Mouse (Mus musculus): ENCODE data around the gene Nutf2-ps1.

Gene Nutf2-ps1

GRCm38 (mm10) chr19:53571056-53571455, 17.8 kb downstream of the Nutf2-ps1 start:
- DNase-seq (ENCODE audit: low read depth) = no peak

GRCm38 (mm10) chr19:53568553-53568952, 20.3 kb downstream of the Nutf2-ps1 start:
- no peak for DNase-seq (ENCODE audit: low read depth)

- DNase-seq (ENCODE audit: low read depth) = no peak
Measured at GRCm38 (mm10) chr19:53567864-53568263, 21.0 kb downstream of the Nutf2-ps1 start.

DNA sequence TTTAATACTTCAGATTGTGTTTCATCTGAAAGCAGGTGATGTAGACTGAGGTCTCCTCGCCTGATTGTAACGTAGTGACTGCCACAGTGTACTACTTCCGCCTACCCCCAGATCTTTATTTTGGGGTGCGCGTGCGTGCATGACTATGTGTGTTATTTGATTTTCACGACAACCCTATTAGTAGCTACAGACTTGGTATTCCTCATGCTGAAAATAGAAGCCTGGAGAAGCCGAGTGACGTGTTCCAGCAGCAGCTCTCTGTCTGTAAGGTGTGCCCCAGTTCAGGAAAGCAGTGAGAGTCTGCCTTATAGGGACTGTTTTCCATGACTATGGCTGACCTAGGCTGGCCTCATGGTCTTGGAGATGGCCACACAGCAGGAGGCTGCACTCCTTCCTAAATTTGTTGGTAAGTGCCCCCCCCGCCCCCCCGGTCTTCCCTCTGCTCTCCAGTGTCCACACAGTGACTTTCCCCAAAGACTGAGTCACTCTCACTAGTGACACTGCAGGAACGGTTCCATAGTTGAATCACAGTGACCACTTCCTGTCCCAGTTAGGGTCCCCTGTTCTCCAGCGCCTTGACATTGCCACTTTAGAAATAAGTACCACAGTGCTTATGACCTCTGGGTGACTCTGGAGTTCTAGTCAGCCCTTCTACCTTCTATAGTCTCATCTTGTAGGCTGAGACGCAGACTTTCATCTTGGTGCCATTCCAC, 23.1 kb downstream of the Nutf2-ps1 start:
- no peak for DNase-seq (ENCODE audit: low read depth)

GRCm38 (mm10) chr19:53564174-53564573, 24.7 kb downstream of the Nutf2-ps1 start:
- DNase-seq (ENCODE audit: low read depth) = no peak

DNA sequence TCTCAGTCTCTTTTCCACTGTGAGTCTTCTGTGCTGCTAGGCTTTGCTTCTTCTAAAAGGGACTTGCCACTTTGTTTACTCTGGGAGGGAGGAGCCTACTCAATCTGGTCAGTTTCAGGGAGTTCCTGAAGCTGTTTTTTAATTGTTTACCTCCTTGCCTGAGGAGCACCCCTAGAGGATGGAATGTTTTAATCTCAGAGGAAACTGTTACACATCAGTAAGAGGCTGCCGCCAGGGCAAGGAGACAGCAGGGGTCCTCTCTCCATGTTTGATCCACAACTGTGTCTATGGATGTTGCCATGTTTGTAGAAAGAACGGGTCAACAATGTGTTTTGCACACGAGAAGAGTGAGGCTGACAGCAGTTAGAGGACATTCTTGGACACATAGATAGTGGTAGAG, 28.4 kb downstream of the Nutf2-ps1 start:
- no peak for DNase-seq (ENCODE audit: low read depth)

GRCm38 (mm10) chr19:53557267-53557936, 31.5 kb downstream of the Nutf2-ps1 start:
- DNase-seq (ENCODE audit: low read depth) = no peak

DNA sequence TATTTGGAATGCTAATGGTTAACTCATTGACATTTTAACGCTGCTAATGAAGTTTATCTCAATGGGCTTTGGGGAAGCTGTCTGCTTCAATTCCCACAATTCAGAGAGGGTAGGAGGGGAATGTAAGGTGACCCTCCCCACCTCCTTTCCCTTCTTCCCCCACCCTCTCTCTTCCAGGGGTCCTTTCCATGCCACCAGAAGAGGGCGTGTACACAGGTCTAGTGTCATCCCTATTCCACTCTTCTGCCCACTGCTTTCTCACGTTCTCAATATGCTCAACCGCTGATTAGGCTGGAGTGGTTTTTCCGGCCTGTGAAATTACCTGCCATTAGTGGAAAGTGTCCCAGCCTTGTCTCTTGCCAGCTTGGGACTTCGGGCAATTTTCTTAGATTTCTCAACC, 32.0 kb downstream of the Nutf2-ps1 start:
- no peak for DNase-seq (ENCODE audit: low read depth)

- DNase-seq (ENCODE audit: low read depth) = no peak
Measured at GRCm38 (mm10) chr19:53554981-53555616, 33.8 kb downstream of the Nutf2-ps1 start.

GRCm38 (mm10) chr19:53554402-53554801, 34.5 kb downstream of the Nutf2-ps1 start:
- DNase-seq (ENCODE audit: low read depth) = no peak

GRCm38 (mm10) chr19:53552795-53553194, 36.1 kb downstream of the Nutf2-ps1 start:
- no peak for DNase-seq (ENCODE audit: low read depth)

DNA sequence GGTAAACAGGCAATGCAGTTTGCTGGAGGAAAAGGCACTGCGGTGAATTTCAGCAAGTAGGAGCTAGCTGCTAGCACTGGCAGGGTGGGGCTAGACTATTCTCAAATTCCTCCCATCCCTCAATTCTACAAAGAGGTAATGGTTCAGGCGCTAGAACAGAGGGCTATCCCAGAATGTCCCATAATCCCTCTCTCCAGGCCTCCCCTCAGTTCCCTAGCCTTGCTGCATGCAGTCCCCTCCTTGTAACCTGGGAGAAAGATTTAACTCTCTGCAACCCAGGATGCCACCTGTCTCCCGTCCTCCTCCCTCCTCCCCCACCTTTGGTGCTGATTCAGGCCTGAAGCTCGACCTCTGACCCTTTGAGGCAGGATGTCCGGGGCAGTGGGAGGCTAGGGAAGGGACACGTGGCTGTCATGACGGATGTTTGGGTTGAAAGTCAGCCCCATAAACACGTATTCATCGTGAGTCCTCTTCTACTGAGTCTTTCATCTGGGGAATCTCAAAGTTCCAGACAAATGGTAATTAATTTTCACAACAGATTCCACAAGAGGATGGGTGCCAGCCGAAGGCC, 36.6 kb downstream of the Nutf2-ps1 start:
- no peak for DNase-seq (ENCODE audit: low read depth)

DNA sequence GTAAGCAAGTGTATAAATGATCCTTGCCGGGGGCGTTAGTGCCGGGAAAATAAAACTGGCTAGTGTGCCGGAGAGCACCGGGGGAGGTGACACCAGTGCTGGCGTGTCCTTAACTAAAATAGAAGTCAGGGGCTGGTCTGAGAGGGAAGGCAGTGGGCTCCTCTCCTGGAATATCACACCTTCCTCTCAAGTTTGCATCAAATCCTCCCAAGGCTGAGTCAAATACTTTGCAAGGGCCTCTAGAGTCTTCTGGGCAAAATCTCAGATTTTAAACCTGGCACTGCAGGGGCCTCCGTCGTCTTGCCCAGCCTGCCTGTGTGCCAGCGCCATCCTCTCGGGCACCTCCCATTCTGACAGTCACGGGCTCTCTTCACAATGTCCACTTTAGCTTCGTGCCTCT, 37.9 kb downstream of the Nutf2-ps1 start:
- DNase-seq (ENCODE audit: low read depth) = no peak

DNA sequence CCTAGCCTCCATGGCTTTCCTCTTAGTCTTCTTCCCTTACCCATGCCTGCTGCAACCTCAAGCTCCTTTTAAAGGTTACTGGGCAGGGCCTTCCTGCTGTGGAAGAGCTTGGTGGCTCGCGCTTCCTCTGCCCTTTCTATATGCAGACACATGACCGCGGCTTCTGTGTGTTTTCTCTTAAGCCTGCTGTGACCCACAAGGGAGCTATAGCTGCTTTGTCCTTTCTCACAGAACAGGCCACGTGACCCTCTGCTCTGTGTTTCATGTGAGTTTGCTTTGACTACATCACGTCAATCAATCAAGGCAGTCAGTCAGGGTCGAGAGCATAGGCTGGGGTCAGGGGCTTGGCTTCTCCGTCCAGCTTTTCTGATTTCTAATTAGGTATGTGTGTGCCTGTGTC, 41.3 kb downstream of the Nutf2-ps1 start:
- DNase-seq (ENCODE audit: low read depth) = no peak

DNA sequence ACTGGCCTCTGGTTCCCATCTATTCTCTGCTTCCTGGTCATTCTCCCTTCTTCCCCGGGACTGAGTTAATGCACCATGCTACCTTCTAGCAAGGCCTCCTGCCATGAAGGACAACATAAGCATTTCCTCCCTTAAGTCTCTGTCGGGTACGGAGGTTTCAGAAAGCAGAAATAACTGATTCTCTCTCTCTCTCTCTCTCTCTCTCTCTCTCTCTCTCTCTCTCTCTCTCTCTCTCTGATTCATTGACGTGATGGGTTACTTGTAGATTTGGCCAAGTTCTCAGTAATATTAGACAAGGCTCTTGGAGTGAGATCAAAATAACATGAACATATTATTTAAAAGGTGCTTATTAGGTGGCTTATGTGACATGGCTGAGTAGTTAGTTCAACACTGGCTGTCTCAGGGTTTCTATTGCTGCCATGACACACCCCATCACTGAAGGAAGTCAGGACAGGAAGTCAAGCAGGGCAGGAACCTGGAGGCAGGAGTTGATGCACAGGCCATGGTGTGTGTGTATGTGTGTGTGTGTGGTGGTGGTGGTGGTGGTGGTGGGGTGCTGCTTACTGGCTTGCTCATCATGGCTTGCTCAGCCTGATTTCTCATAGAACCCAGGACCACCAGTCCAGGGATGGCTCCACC, 43.8 kb downstream of the Nutf2-ps1 start:
- DNase-seq (ENCODE audit: low read depth) = no peak

DNA sequence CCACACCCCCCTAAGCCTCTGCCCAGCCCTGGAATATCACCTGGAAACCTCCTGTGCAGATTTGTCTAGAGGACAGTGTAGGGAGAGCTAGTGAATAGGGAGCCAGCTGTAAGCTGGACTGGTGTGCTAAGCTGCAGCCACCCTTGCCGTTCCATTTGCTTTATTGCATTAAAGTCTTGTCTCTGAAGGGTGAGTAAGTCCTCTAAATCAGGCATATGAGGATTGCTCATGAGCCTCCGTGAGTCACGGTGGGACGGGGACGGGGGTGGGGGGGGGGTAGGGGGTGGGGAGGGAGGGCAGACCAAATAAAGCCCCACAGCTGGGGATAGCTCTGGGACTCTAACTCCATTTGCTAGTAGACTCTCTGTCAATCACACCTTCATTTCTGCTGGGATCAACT, 45.3 kb downstream of the Nutf2-ps1 start:
- DNase-seq (ENCODE audit: low read depth) = no peak

DNA sequence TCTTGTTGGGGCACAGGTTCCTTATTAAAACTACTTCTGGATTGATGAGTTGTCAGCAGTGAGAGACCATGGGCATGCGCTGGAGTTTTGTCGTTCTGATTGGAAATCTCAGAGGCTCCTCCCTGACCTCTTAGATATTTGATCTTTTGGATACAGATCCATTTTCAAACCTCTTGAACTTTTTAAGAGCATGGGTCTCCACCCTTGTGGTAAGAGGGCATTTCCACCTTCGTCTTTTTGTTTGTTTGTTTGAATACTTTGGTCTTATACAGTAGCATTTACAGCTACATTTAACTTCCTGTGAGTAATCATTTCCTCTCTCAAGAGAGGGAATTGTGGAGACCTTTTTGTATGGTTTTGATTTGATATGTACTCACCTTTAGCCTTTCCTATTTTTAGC, 49.6 kb downstream of the Nutf2-ps1 start:
- no peak for DNase-seq (ENCODE audit: low read depth)

GRCm38 (mm10) chr19:53538796-53539195, 50.1 kb downstream of the Nutf2-ps1 start:
- DNase-seq (ENCODE audit: low read depth) = no peak

Data from c-Kit-positive CD71-positive TER-119-negative erythroid progenitor cells, embryonic 14.5 days (primary cell).